In genomic region chr3:150954897-150955296, GRCm38 (mm10) we compare ENCODE assay signal across 15 mouse cellular contexts.
DNase-seq lines count a peak whose midpoint lies in the region; ATAC-seq lines count a peak whose summit lies in the region.
"Had no signal": no experiment of that assay in that cellular context is flagged by ENCODE, and none has a peak within 500 bp of the region (broad histone marks: within the 10 kb centered on the region; RNA-seq: fewer than 3 reads in every experiment).

No protein-coding gene starts in this region.

- ATAC-seq in frontal cortex, adult (ENCODE audit: low TSS enrichment) = peak; percentile 96
- ATAC-seq: forebrain, embryonic 13.5 days had no signal

- intact Hi-C loops in left cerebral cortex, postnatal 14 days (cut with DNase I) = no loop called here
- intact Hi-C loops in left cerebral cortex, postnatal 4 days (cut with DNase I) = no loop called here

- DNase-seq in frontal cortex, postnatal 10 days (ENCODE audit: low spot score in 2 of 2) = no peak
- DNase-seq in left cerebral cortex, postnatal 14 days (ENCODE audit: low spot score in 2 of 2) = peak; percentile 15 to 26
- no peak for DNase-seq in left cerebral cortex, postnatal 4 days
- peak; percentile 47 for DNase-seq in brain, adult 2 months (ENCODE audit: low read depth, low spot score)
- peak; percentile 25 for DNase-seq in right cerebral cortex, postnatal 25 days
- DNase-seq in heart, adult 9 months (ENCODE audit: low spot score in 2 of 2) = no peak
- no peak for DNase-seq in embryo, embryonic 9.5 days (ENCODE audit: extremely low spot score)
- DNase-seq: adrenal gland, postnatal 10 days; cerebellum, adult 11-12 months; cerebellum, adult 9-10 months; cerebellum, postnatal 25 days; gastrocnemius, postnatal 14 days; heart, adult 2 months had no signal

Comparison
In these comparisons a context has a peak if more than half of its experiments do, and no peak if none do; other contexts are left out.
1. DNase-seq: peak in left cerebral cortex, postnatal 14 days (2 of 2), brain, adult 2 months (single experiment) and right cerebral cortex, postnatal 25 days (single experiment); none in frontal cortex, postnatal 10 days (0 of 2), left cerebral cortex, postnatal 4 days (single experiment), heart, adult 9 months (0 of 2) and embryo, embryonic 9.5 days (single experiment).